Mouse (Mus musculus): ENCODE results near the gene Ttc32. TPM values are rescaled to one million over a fixed set of nuclear protein-coding genes. Genes with fewer than 3 reads are reported as not detected.

Ttc32 gene
- polyA plus RNA-seq, 1 experiment from 2014 or later = 14.7 TPM

DNA sequence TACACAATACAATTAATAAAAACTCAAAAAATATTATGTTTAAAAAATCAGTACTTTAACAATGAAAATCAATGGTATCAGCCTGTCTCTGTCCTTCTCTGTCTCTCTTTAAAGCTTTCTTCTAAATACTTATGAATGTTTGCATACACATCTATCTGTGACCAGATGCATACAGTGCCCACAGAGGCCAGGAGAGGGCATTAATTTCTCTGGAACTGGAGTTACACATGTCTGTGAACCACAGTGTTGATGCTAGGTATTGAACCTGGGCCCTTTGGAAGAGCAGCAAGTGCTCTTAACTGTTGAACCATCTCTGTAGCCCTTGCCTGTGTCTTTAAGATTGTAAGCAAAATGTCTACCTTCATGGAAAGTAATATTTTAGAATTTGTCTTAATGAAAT, 3.3 kb downstream of the Ttc32 start:
- Histone ChIP-seq H3K9me3 (ENCODE audit: control insufficient read depth, low read length) (no peaks in the 10 kb centered on the region), H3K4me1 (ENCODE audit: control insufficient read depth, insufficient read depth, low read length) (peaks cover 6% of the 10 kb centered on the region; the same call in 1 of the 2 replicates), H3K27me3 (replicated peaks; ENCODE audit: control insufficient read depth, insufficient read depth, low read length) (no peaks in the 10 kb centered on the region), H3K36me3 (ENCODE audit: control insufficient read depth, insufficient read depth, low read length) (peaks cover 6% of the 10 kb centered on the region; the same call in 1 of the 2 replicates), H3K27ac (replicated peaks; ENCODE audit: low read depth, low read length) (no peak overlapping the region), H3K9ac (ENCODE audit: low read depth, low read length) (no peak overlapping the region), H3K4me3 (ENCODE audit: low read depth, low read length) (no peak overlapping the region), H3K4me2 (ENCODE audit: low read depth, low read length) (no peak overlapping the region)
- DNase-seq (ENCODE audit: low spot score) (no peak), ATAC-seq (ENCODE audit: low read depth) (no peak)

DNA sequence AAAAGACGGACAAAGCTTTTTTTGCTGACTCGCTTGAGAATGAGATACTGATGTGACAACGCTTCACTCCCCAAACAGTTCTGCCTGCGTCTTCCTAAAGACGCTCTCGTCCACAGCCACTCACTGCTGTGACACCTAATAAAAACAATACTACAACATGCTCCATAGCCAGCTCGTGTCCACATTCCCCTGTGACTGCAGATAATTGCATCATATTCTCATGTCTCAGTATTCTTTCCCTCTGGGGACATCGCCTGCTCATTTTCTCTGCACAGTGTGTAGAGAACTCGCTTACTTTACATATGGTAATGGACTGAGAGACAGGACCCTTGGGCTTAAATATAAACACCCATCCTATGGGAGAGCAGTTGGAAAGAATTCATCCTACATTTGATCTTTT, 6.6 kb downstream of the Ttc32 start:
- Histone ChIP-seq H3K4me3 (ENCODE audit: low read depth, low read length) (no peak overlapping the region), H3K4me2 (ENCODE audit: low read depth, low read length) (no peak overlapping the region), H3K27ac (replicated peaks; ENCODE audit: low read depth, low read length) (no peak overlapping the region), H3K27me3 (replicated peaks; ENCODE audit: control insufficient read depth, insufficient read depth, low read length) (no peaks in the 10 kb centered on the region), H3K36me3 (ENCODE audit: control insufficient read depth, insufficient read depth, low read length) (no peaks in the 10 kb centered on the region), H3K4me1 (ENCODE audit: control insufficient read depth, insufficient read depth, low read length) (no peaks in the 10 kb centered on the region), H3K9me3 (ENCODE audit: control insufficient read depth, low read length) (no peaks in the 10 kb centered on the region), H3K9ac (ENCODE audit: low read depth, low read length) (no peak overlapping the region)
- DNase-seq (ENCODE audit: low spot score) (no peak), ATAC-seq (ENCODE audit: low read depth) (peak; percentile 64; the same call in 1 of the 2 replicates)
- WGBS = 77% methylated on average over 9 of the region's 9 CpGs

DNA sequence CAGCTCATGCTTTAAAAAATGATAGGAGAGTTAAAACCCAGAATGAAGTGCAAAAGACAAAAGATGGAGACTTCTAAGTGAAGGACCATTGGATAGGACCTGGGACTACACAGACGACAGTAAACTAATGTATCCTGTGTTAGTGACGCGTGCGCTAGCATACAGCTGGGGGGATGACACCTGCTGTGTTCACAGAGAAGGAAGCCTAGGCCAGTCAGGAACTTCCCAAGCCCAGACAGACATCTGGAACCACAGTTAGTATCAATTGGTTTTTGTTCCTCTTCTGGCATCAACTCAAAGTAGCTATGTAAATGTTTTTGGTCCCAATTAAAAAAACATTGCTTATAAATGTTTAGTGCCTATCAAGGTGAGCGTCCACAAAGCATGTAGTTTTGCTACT, 10.4 kb downstream of the Ttc32 start:
- H3K36me3 ChIP-seq (ENCODE audit: control insufficient read depth, insufficient read depth, low read length) = peaks cover 11% of the 10 kb centered on the region; the same call in 1 of the 2 replicates
- no peaks in the 10 kb centered on the region for H3K9me3 ChIP-seq (ENCODE audit: control insufficient read depth, low read length)
- no peaks in the 10 kb centered on the region for H3K27me3 ChIP-seq (replicated peaks; ENCODE audit: control insufficient read depth, insufficient read depth, low read length)
- H3K4me2 ChIP-seq (ENCODE audit: low read depth, low read length) = no peak overlapping the region
- no peak overlapping the region for H3K27ac ChIP-seq (replicated peaks; ENCODE audit: low read depth, low read length)
- DNase-seq (ENCODE audit: low spot score) = no peak
- WGBS = 66% methylated on average over 5 of the region's 5 CpGs
- no peak overlapping the region for H3K4me3 ChIP-seq (ENCODE audit: low read depth, low read length)
- no peak for ATAC-seq (ENCODE audit: low read depth)
- no peak overlapping the region for H3K9ac ChIP-seq (ENCODE audit: low read depth, low read length)
- no peaks in the 10 kb centered on the region for H3K4me1 ChIP-seq (ENCODE audit: control insufficient read depth, insufficient read depth, low read length)

DNA sequence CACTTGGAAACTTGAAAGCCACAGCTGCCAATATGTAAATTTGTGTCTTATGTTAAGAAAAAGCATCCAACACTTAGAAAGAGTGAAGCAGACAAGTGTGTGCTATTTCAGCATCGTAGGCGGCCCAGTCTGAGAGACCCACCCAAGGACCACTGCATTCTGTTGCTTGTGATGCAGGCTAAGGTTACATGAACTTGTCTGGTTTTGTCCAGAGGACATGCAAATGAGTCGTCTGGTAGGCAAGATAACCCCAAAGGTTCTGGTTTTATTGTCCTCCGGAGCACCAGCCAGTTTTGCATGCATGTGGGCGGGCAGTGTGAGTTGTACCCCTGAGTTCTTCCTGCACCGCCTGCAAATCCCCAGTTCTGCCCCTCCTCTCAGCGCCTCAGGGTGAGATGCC, 10.9 kb downstream of the Ttc32 start:
- WGBS = 60% methylated on average over 7 of the region's 7 CpGs
- DNase-seq (ENCODE audit: low spot score) (no peak), ATAC-seq (ENCODE audit: low read depth) (peak; percentile 34; the same call in 1 of the 2 replicates)
- Histone ChIP-seq H3K36me3 (ENCODE audit: control insufficient read depth, insufficient read depth, low read length) (peaks cover 11% of the 10 kb centered on the region; the same call in 1 of the 2 replicates), H3K27me3 (replicated peaks; ENCODE audit: control insufficient read depth, insufficient read depth, low read length) (no peaks in the 10 kb centered on the region), H3K9me3 (ENCODE audit: control insufficient read depth, low read length) (no peaks in the 10 kb centered on the region), H3K27ac (replicated peaks; ENCODE audit: low read depth, low read length) (no peak overlapping the region), H3K4me2 (ENCODE audit: low read depth, low read length) (no peak overlapping the region), H3K4me1 (ENCODE audit: control insufficient read depth, insufficient read depth, low read length) (no peaks in the 10 kb centered on the region), H3K9ac (ENCODE audit: low read depth, low read length) (no peak overlapping the region), H3K4me3 (ENCODE audit: low read depth, low read length) (no peak overlapping the region)

DNA sequence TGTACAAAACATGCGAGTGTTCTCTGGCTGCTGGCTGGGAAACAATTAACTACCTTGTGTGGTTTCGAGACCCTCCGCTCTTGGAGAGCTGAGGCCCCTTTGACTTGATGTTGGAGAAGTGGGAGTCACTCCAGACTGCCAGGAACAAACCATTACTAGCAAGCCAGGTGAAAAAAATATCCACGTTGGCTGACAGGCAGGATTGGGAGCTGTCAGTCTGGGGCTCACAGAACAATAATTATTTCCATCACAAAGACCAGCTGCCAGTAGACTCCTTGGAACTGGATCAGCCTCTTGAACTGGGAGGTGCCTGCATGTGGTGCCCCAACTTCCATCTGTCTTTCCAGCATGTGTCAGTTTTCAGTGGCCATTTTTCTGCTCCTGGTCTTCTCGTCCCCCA, 12.5 kb downstream of the Ttc32 start:
- H3K4me1 ChIP-seq (ENCODE audit: control insufficient read depth, insufficient read depth, low read length) = no peaks in the 10 kb centered on the region
- no peak overlapping the region for H3K4me2 ChIP-seq (ENCODE audit: low read depth, low read length)
- DNase-seq (ENCODE audit: low spot score) (no peak), ATAC-seq (ENCODE audit: low read depth) (no peak)
- H3K9me3 ChIP-seq (ENCODE audit: control insufficient read depth, low read length) = no peaks in the 10 kb centered on the region
- no peak overlapping the region for H3K9ac ChIP-seq (ENCODE audit: low read depth, low read length)
- H3K36me3 ChIP-seq (ENCODE audit: control insufficient read depth, insufficient read depth, low read length) = peaks cover 11% of the 10 kb centered on the region; the same call in 1 of the 2 replicates
- WGBS = 72% methylated on average over 5 of the region's 5 CpGs
- no peak overlapping the region for H3K27ac ChIP-seq (replicated peaks; ENCODE audit: low read depth, low read length)
- no peaks in the 10 kb centered on the region for H3K27me3 ChIP-seq (replicated peaks; ENCODE audit: control insufficient read depth, insufficient read depth, low read length)
- no peak overlapping the region for H3K4me3 ChIP-seq (ENCODE audit: low read depth, low read length)

DNA sequence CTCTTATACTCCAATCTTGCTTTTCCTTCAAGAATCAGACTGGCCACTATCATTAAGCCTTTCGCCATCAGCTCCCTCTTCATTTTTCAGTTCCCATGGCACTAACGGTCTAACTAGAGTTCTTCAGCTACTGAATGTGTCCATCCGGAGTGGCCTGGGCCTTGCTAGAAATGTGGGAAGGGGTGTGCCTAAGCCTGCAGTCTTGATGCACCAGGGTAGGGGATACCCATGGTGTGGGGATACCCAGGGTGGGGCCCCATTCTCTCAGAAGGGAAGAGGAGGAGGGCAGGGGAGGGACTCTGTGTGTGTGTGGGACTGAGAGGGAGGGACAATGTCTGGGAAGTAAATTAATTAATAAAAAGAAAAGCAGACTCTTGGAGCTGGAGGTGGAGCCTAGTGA, 13.0 kb downstream of the Ttc32 start:
- Histone ChIP-seq H3K4me1 (ENCODE audit: control insufficient read depth, insufficient read depth, low read length) (no peaks in the 10 kb centered on the region), H3K9ac (ENCODE audit: low read depth, low read length) (no peak overlapping the region), H3K27ac (replicated peaks; ENCODE audit: low read depth, low read length) (no peak overlapping the region), H3K4me3 (ENCODE audit: low read depth, low read length) (no peak overlapping the region), H3K9me3 (ENCODE audit: control insufficient read depth, low read length) (no peaks in the 10 kb centered on the region), H3K27me3 (replicated peaks; ENCODE audit: control insufficient read depth, insufficient read depth, low read length) (no peaks in the 10 kb centered on the region), H3K36me3 (ENCODE audit: control insufficient read depth, insufficient read depth, low read length) (peaks cover 11% of the 10 kb centered on the region; the same call in 1 of the 2 replicates), H3K4me2 (ENCODE audit: low read depth, low read length) (no peak overlapping the region)
- no peak for ATAC-seq (ENCODE audit: low read depth)
- 88% methylated on average over 3 of the region's 3 CpGs for WGBS
- DNase-seq (ENCODE audit: low spot score) = no peak

DNA sequence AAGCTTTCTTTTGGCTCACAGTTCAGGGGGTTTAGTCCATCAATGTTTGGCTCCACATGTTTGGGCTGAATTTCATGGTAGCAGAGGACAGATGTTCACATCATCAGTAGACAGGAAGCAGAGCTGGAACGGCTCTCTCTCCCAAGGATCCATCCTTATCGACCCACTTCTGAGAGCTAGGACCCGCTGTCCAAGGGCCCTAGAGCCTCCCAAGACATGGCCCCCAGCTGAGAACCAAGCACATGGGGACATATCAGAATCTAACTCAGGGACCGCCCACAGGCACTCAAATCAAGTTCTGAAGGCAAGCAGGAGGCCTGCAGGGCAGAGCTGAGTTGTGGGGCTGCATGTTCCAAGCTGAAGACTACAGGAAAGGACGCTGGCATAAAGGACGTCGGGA, 14.9 kb downstream of the Ttc32 start:
- 95% methylated on average over 7 of the region's 7 CpGs for WGBS

DNA sequence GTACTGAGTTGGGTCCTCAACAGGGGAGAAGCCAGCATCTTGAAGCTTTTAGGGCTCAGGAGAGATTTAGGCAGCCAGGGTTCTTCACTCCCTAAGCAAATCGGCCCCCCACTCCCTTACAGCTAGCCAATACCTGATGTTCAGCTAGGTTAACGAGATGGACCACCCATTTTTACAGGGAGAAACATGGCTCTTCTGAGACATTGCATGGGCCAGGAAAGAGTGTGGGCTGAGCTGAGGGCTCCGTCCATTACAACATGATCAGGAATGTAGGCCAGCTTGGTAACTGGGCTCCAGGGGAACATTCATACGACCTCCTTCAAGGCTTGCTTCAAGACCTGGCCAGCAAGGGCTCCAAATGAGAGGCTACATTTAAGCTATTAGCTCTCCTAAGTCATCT, 16.9 kb downstream of the Ttc32 start:
- Histone ChIP-seq H3K4me2 (ENCODE audit: low read depth, low read length) (no peak overlapping the region), H3K27me3 (replicated peaks; ENCODE audit: control insufficient read depth, insufficient read depth, low read length) (no peaks in the 10 kb centered on the region), H3K4me3 (ENCODE audit: low read depth, low read length) (no peak overlapping the region), H3K9me3 (ENCODE audit: control insufficient read depth, low read length) (no peaks in the 10 kb centered on the region), H3K27ac (replicated peaks; ENCODE audit: low read depth, low read length) (no peak overlapping the region), H3K4me1 (ENCODE audit: control insufficient read depth, insufficient read depth, low read length) (no peaks in the 10 kb centered on the region), H3K36me3 (ENCODE audit: control insufficient read depth, insufficient read depth, low read length) (peaks cover 11% of the 10 kb centered on the region; the same call in 1 of the 2 replicates), H3K9ac (ENCODE audit: low read depth, low read length) (no peak overlapping the region)
- 77% methylated on average over 4 of the region's 4 CpGs for WGBS
- DNase-seq (ENCODE audit: low spot score) = no peak
- no peak for ATAC-seq (ENCODE audit: low read depth)

More for the DNA sequence above, 14.9 kb downstream of the Ttc32 start:
- Histone ChIP-seq H3K27me3 (replicated peaks; ENCODE audit: control insufficient read depth, insufficient read depth, low read length) (no peaks in the 10 kb centered on the region), H3K9ac (ENCODE audit: low read depth, low read length) (no peak overlapping the region), H3K4me1 (ENCODE audit: control insufficient read depth, insufficient read depth, low read length) (no peaks in the 10 kb centered on the region), H3K27ac (replicated peaks; ENCODE audit: low read depth, low read length) (no peak overlapping the region), H3K4me2 (ENCODE audit: low read depth, low read length) (no peak overlapping the region), H3K36me3 (ENCODE audit: control insufficient read depth, insufficient read depth, low read length) (peaks cover 11% of the 10 kb centered on the region; the same call in 1 of the 2 replicates), H3K9me3 (ENCODE audit: control insufficient read depth, low read length) (no peaks in the 10 kb centered on the region), H3K4me3 (ENCODE audit: low read depth, low read length) (no peak overlapping the region)
- no peak for ATAC-seq (ENCODE audit: low read depth)
- no peak for DNase-seq (ENCODE audit: low spot score)

- ATAC-seq (ENCODE audit: low read depth) = no peak
- DNase-seq (ENCODE audit: low spot score) = no peak
- H3K9ac ChIP-seq (ENCODE audit: low read depth, low read length) = no peak overlapping the region
- no peak overlapping the region for H3K4me3 ChIP-seq (ENCODE audit: low read depth, low read length)
- H3K4me1 ChIP-seq (ENCODE audit: control insufficient read depth, insufficient read depth, low read length) = no peaks in the 10 kb centered on the region
- no peak overlapping the region for H3K27ac ChIP-seq (replicated peaks; ENCODE audit: low read depth, low read length)
- no peaks in the 10 kb centered on the region for H3K9me3 ChIP-seq (ENCODE audit: control insufficient read depth, low read length)
- no peaks in the 10 kb centered on the region for H3K27me3 ChIP-seq (replicated peaks; ENCODE audit: control insufficient read depth, insufficient read depth, low read length)
- H3K4me2 ChIP-seq (ENCODE audit: low read depth, low read length) = no peak overlapping the region
- 74% methylated on average over 6 of the region's 8 CpGs for WGBS
- peaks cover 11% of the 10 kb centered on the region; the same call in 1 of the 2 replicates for H3K36me3 ChIP-seq (ENCODE audit: control insufficient read depth, insufficient read depth, low read length)
Observed at GRCm38 (mm10) chr12:9048090-9048489, 18.3 kb downstream of the Ttc32 start.

All from embryonic facial prominence, embryonic 14.5 days (tissue).